Mouse (Mus musculus): Measurements from ENCODE around the gene Scgb2b12.
"Not testable (repeated sequence)": the region's sequence is repeated elsewhere in the genome, so short reads cannot be mapped to it uniquely, and the experiment has no call there.

Scgb2b12 gene

DNA sequence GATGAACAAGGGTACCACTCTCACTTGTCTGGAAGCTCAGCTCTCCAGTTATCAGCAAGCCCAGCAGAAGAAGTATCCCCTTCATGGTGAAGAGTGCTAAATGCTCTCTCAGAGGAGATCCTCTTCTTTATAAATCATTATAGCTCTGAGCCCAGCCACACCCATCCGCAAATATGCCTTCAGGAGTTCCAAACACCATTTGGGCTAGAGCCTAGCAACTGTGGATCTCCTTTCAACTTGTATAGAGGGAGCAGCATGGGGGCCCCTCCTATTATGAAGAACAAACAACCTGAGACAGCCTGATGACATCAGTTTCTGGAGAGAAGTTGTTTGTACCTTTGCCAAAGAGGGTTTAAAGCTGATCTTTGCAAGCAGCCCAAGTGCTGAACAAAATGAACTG lies at the start of gene Scgb2b12:
Scgb2b12 (minus strand) TSS at position 101 of the 400 bp plus-strand sequence.
- DNase-seq (ENCODE audit: low spot score in 2 of 2) = not testable (repeated sequence)

DNA sequence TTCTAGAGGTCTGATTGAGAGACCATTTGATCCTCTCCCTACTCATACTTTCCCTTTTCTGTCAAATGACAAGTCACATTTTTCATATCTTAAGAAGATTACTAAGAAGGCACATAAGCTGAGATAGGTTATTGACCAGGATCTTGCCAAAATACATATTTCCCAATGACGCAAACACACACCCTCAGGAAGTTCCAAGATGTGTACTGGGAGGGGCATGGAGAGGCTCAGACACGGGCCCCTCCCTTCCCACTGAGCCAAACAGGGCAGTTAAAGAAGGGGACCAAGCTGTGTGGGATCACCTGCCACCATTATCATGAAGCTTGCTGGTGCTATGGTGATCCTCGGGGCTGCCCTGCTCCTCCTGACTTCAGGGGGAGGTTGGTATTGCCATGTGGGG lies 6.8 kb upstream of the Scgb2b12 start, which contains the start of gene Scgb1b12:
Scgb1b12 (plus strand) TSS at position 301 of the 400 bp plus-strand sequence.
- not testable (repeated sequence) for DNase-seq (ENCODE audit: low spot score in 2 of 2)
